Mouse (Mus musculus): Measurements from ENCODE around the gene Actl6a. TPM values are rescaled to one million over a fixed set of nuclear protein-coding genes. Genes with fewer than 3 reads are reported as not detected.

Gene Actl6a
- total and polyA plus RNA-seq, 3 experiments: 17.5 to 122 (median 63.0) TPM

- Histone ChIP-seq H3K27me3 (ENCODE audit: insufficient read depth, low read length) (no peaks in the 10 kb centered on the region), H3K4me1 (ENCODE audit: insufficient read depth, low read depth, low read length) (no peaks in the 10 kb centered on the region), H3K4me3 (ENCODE audit: low read depth, low read length) (no peak overlapping the region), H3K9me3 (replicated peaks) (no peaks in the 10 kb centered on the region), H3K36me3 (replicated peaks) (peaks cover 71% of the 10 kb centered on the region)
- ATAC-seq (ENCODE audit: extremely low read depth, insufficient number of reproducible peaks, low FRiP score, poor library complexity, severe bottlenecking): no peak
- DNase-seq (ENCODE audit: low spot score): no peak
- TF ChIP-seq TAL1 (conservative IDR thresholded peaks at IDR 0.05; ENCODE audit: low read depth, low read length) (no peak), GATA1 (IDR thresholded peaks at IDR 0.05; ENCODE audit: borderline replicate concordance, low read length) (no peak), CTCF (IDR thresholded peaks at IDR 0.05; ENCODE audit: low read depth, low read length) (no peak), POLR2AphosphoS5 (IDR thresholded peaks at IDR 0.05; ENCODE audit: insufficient replicate concordance, low read depth, low read length) (no peak), GATA2 (IDR thresholded peaks at IDR 0.05; ENCODE audit: borderline replicate concordance, low read depth, low read length) (no peak)
Measured at GRCm38 (mm10) chr3:32754384-32754915, 48.4 kb downstream of the Actl6a start.

GRCm38 (mm10) chr3:32759212-32759611 lies 53.1 kb downstream of the Actl6a start:
- peaks cover 25% of the 10 kb centered on the region for H3K36me3 ChIP-seq (replicated peaks)
- TF ChIP-seq TAL1 (conservative IDR thresholded peaks at IDR 0.05; ENCODE audit: low read depth, low read length) (no peak), POLR2AphosphoS5 (IDR thresholded peaks at IDR 0.05; ENCODE audit: insufficient replicate concordance, low read depth, low read length) (no peak), GATA1 (IDR thresholded peaks at IDR 0.05; ENCODE audit: borderline replicate concordance, low read length) (no peak), CTCF (IDR thresholded peaks at IDR 0.05; ENCODE audit: low read depth, low read length) (no peak), GATA2 (IDR thresholded peaks at IDR 0.05; ENCODE audit: borderline replicate concordance, low read depth, low read length) (no peak)
- peaks cover 2% of the 10 kb centered on the region; the same call in 1 of the 2 replicates for H3K27me3 ChIP-seq (ENCODE audit: insufficient read depth, low read length)
- ATAC-seq (ENCODE audit: extremely low read depth, insufficient number of reproducible peaks, low FRiP score, poor library complexity, severe bottlenecking) (no peak), DNase-seq (ENCODE audit: low spot score) (no peak)
- 0 out of 2 replicates have a peak, but pooled peaks cover 2% of the 10 kb centered on the region for H3K4me1 ChIP-seq (ENCODE audit: insufficient read depth, low read depth, low read length)
- H3K9me3 ChIP-seq (replicated peaks): no peaks in the 10 kb centered on the region
- no peak overlapping the region for H3K4me3 ChIP-seq (ENCODE audit: low read depth, low read length)

GRCm38 (mm10) chr3:32762962-32763361 lies 56.9 kb downstream of the Actl6a start:
- ATAC-seq (ENCODE audit: extremely low read depth, insufficient number of reproducible peaks, low FRiP score, poor library complexity, severe bottlenecking): no peak
- 0 out of 2 replicates have a peak, but pooled peaks cover 2% of the 10 kb centered on the region for H3K4me1 ChIP-seq (ENCODE audit: insufficient read depth, low read depth, low read length)
- H3K4me3 ChIP-seq (ENCODE audit: low read depth, low read length): no peak overlapping the region
- H3K9me3 ChIP-seq (replicated peaks): no peaks in the 10 kb centered on the region
- no peak for DNase-seq (ENCODE audit: low spot score)
- H3K36me3 ChIP-seq (replicated peaks): no peaks in the 10 kb centered on the region
- H3K27me3 ChIP-seq (ENCODE audit: insufficient read depth, low read length): peaks cover 2% of the 10 kb centered on the region; the same call in 1 of the 2 replicates
- TF ChIP-seq TAL1 (conservative IDR thresholded peaks at IDR 0.05; ENCODE audit: low read depth, low read length) (no peak), GATA1 (IDR thresholded peaks at IDR 0.05; ENCODE audit: borderline replicate concordance, low read length) (no peak), GATA2 (IDR thresholded peaks at IDR 0.05; ENCODE audit: borderline replicate concordance, low read depth, low read length) (no peak)

- DNase-seq (ENCODE audit: low spot score) (no peak), ATAC-seq (ENCODE audit: extremely low read depth, insufficient number of reproducible peaks, low FRiP score, poor library complexity, severe bottlenecking) (no peak)
- H3K36me3 ChIP-seq (replicated peaks): no peaks in the 10 kb centered on the region
- 0 out of 2 replicates have a peak, but pooled peaks cover 2% of the 10 kb centered on the region for H3K4me1 ChIP-seq (ENCODE audit: insufficient read depth, low read depth, low read length)
- H3K9me3 ChIP-seq (replicated peaks): no peaks in the 10 kb centered on the region
- H3K4me3 ChIP-seq (ENCODE audit: low read depth, low read length): no peak overlapping the region
- TF ChIP-seq GATA1 (IDR thresholded peaks at IDR 0.05; ENCODE audit: borderline replicate concordance, low read length): no peak
- TF ChIP-seq GATA2 (IDR thresholded peaks at IDR 0.05; ENCODE audit: borderline replicate concordance, low read depth, low read length): no peak
- no peak for TF ChIP-seq TAL1 (conservative IDR thresholded peaks at IDR 0.05; ENCODE audit: low read depth, low read length)
- TF ChIP-seq CTCF (IDR thresholded peaks at IDR 0.05; ENCODE audit: low read depth, low read length): no peak
- TF ChIP-seq POLR2AphosphoS5 (IDR thresholded peaks at IDR 0.05; ENCODE audit: insufficient replicate concordance, low read depth, low read length): no peak
- H3K27me3 ChIP-seq (ENCODE audit: insufficient read depth, low read length): peaks cover 5% of the 10 kb centered on the region
Measured at GRCm38 (mm10) chr3:32763902-32764301, 57.8 kb downstream of the Actl6a start.

- Histone ChIP-seq H3K36me3 (replicated peaks) (no peaks in the 10 kb centered on the region), H3K27me3 (ENCODE audit: insufficient read depth, low read length) (peaks cover 3% of the 10 kb centered on the region; the same call in 1 of the 2 replicates), H3K4me1 (ENCODE audit: insufficient read depth, low read depth, low read length) (no peaks in the 10 kb centered on the region), H3K9me3 (replicated peaks) (no peaks in the 10 kb centered on the region), H3K4me3 (ENCODE audit: low read depth, low read length) (no peak overlapping the region)
- no peak for ATAC-seq (ENCODE audit: extremely low read depth, insufficient number of reproducible peaks, low FRiP score, poor library complexity, severe bottlenecking)
- TF ChIP-seq GATA2 (IDR thresholded peaks at IDR 0.05; ENCODE audit: borderline replicate concordance, low read depth, low read length): no peak
- no peak for TF ChIP-seq CTCF (IDR thresholded peaks at IDR 0.05; ENCODE audit: low read depth, low read length)
- no peak for TF ChIP-seq POLR2AphosphoS5 (IDR thresholded peaks at IDR 0.05; ENCODE audit: insufficient replicate concordance, low read depth, low read length)
- TF ChIP-seq TAL1 (conservative IDR thresholded peaks at IDR 0.05; ENCODE audit: low read depth, low read length): no peak
- no peak for TF ChIP-seq GATA1 (IDR thresholded peaks at IDR 0.05; ENCODE audit: borderline replicate concordance, low read length)
- DNase-seq (ENCODE audit: low spot score): no peak
Measured at GRCm38 (mm10) chr3:32770781-32771180, 64.7 kb downstream of the Actl6a start.

Other genes starting within 250 kb of the Actl6a start
- not detected in 2 replicates for gene Kcnmb3, start 214.1 kb upstream of the Actl6a start, total RNA-seq (2014; fragmentation: Nextera tagmentation)
- gene Kcnmb3, start 214.1 kb upstream of the Actl6a start, total RNA-seq (2017): not detected in 2 replicates
- gene Kcnmb3, start 214.1 kb upstream of the Actl6a start, polyA plus RNA-seq (2012): not detected in 2 replicates
- 90.8 and 97.8 TPM in 2 replicates for gene Zfp639, start 196.0 kb upstream of the Actl6a start, total RNA-seq (2014; fragmentation: Nextera tagmentation)
- gene Zfp639, start 196.0 kb upstream of the Actl6a start, total RNA-seq (2017): 67.9 and 69.8 TPM in 2 replicates
- gene Zfp639, start 196.0 kb upstream of the Actl6a start, polyA plus RNA-seq (2012): 6.0 and 7.9 TPM in 2 replicates
- 61.8 and 71.2 TPM in 2 replicates for gene Mfn1, start 176.8 kb upstream of the Actl6a start, total RNA-seq (2014; fragmentation: Nextera tagmentation)
- 34.0 and 67.9 TPM in 2 replicates for gene Mfn1, start 176.8 kb upstream of the Actl6a start, total RNA-seq (2017)
- 7.8 and 9.7 TPM in 2 replicates for gene Mfn1, start 176.8 kb upstream of the Actl6a start, polyA plus RNA-seq (2012)
- 1.7 and 2.6 TPM in 2 replicates for gene Gnb4, start 89.7 kb upstream of the Actl6a start, total RNA-seq (2014; fragmentation: Nextera tagmentation)
- gene Gnb4, start 89.7 kb upstream of the Actl6a start, total RNA-seq (2017): 42.1 and 46.4 TPM in 2 replicates
- 0.36 and 1.5 TPM in 2 replicates for gene Gnb4, start 89.7 kb upstream of the Actl6a start, polyA plus RNA-seq (2012)
- gene Ndufb5, start 30.7 kb downstream of the Actl6a start, total RNA-seq (2014; fragmentation: Nextera tagmentation): 109 and 126 TPM in 2 replicates
- 271 and 317 TPM in 2 replicates for gene Ndufb5, start 30.7 kb downstream of the Actl6a start, total RNA-seq (2017)
- gene Ndufb5, start 30.7 kb downstream of the Actl6a start, polyA plus RNA-seq (2012): 23.9 and 67.2 TPM in 2 replicates
- 75.5 and 91.5 TPM in 2 replicates for gene Mrpl47, start 31.3 kb downstream of the Actl6a start, total RNA-seq (2014; fragmentation: Nextera tagmentation)
- gene Mrpl47, start 31.3 kb downstream of the Actl6a start, total RNA-seq (2017): 43.4 and 49.6 TPM in 2 replicates
- gene Mrpl47, start 31.3 kb downstream of the Actl6a start, polyA plus RNA-seq (2012): 1.3 and 1.8 TPM in 2 replicates
- gene Usp13, start 111.2 kb downstream of the Actl6a start, total RNA-seq (2014; fragmentation: Nextera tagmentation): not detected in 2 replicates
- 0.05 and 0.12 TPM in 2 replicates for gene Usp13, start 111.2 kb downstream of the Actl6a start, total RNA-seq (2017)
- gene Usp13, start 111.2 kb downstream of the Actl6a start, polyA plus RNA-seq (2012): 0.01 TPM in 1 of 2 replicates, not detected in the other